Mouse (Mus musculus) heart, embryonic 10.5 days (tissue): Measurements from ENCODE around the gene Atp8a1. TPM values are rescaled to one million over a fixed set of nuclear protein-coding genes. Genes with fewer than 3 reads are reported as not detected.

Experiments used
- DNase-seq: peaks from one replicate; pipeline ENCODE4 v3.0.0-alpha.2; 2017; ENCODE audit warnings: low spot score
- H3K27ac ChIP-seq: fragments of 300-500 bp; sonication (generic); 2 replicates; pipeline ENCODE4 v1.5.1; 2016; ENCODE audit warnings: mild to moderate bottlenecking
- H3K27me3 ChIP-seq: fragments of 300-500 bp; sonication (generic); 2 replicates; pipeline ENCODE4 v1.6.1; 2016; ENCODE audit warnings: mild to moderate bottlenecking; ENCODE audit not compliant: poor library complexity, insufficient read depth, severe bottlenecking
- H3K36me3 ChIP-seq: fragments of 300-500 bp; sonication (generic); 2 replicates; pipeline ENCODE4 v1.6.1; 2016; ENCODE audit warnings: mild to moderate bottlenecking, moderate library complexity
- H3K4me1 ChIP-seq: fragments of 300-500 bp; sonication (generic); 2 replicates; pipeline ENCODE4 v1.6.1; 2016; ENCODE audit warnings: mild to moderate bottlenecking
- H3K4me3 ChIP-seq: fragments of 300-500 bp; sonication (generic); 2 replicates; pipeline ENCODE4 v1.5.1; 2016; ENCODE audit warnings: mild to moderate bottlenecking, moderate library complexity
- H3K9me3 ChIP-seq: fragments of 300-500 bp; sonication (generic); 2 replicates; pipeline ENCODE4 v1.6.1; 2016; ENCODE audit warnings: mild to moderate bottlenecking, moderate library complexity
- WGBS: fragments of 180-500 bp; shearing (Covaris S2); methylation state at CpG from one replicate; pipeline ENCODE4 v1.1.7; 2016; 5-methylcytosine and 5-hydroxymethylcytosine counted together
- microRNA-seq: library from miRNA; unstranded; fragments of <30 nt; microRNA quantifications from one replicate; pipeline ENCODE4, GENCODE M21; 2017
- polyA plus RNA-seq: library from polyadenylated mRNA; unstranded; fragments of >200 nt; fragmentation: Nextera tagmentation; extraction: Ambion mirVana; gene quantifications from 2 replicates; pipeline ENCODE4 v1.2.1, GENCODE M21; 2016

Atp8a1 gene
- polyA plus RNA-seq, 1 experiment from 2014 or later: 16.2 TPM

DNA sequence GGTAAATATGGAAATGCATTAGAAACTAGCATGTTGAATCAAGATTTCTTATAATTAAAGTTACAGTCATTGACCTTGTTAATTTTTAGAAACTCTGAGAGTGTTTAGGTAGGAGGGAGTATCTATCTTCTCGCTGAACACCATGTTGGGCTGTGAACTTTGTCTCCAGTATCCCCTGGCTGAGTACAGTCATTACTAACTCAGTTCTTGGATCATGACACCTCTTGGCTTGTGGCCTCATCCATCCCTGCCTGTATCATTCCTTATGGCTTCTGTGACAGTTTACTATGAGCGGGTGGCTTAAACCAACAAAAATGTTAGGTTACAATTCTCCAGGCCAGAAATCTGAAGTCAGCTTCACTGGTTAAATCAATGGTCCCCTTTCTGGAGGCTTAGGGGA lies 271.5 kb downstream of the Atp8a1 start:
- H3K4me3 ChIP-seq: no peak overlapping the region
- no peaks in the 10 kb centered on the region for H3K4me1 ChIP-seq
- no peak overlapping the region for H3K27ac ChIP-seq
- no peaks in the 10 kb centered on the region for H3K9me3 ChIP-seq
- H3K27me3 ChIP-seq: no peaks in the 10 kb centered on the region
- DNase-seq: no peak
- H3K36me3 ChIP-seq: no peaks in the 10 kb centered on the region
- WGBS: 89% methylated on average over 2 of the region's 2 CpGs

DNA sequence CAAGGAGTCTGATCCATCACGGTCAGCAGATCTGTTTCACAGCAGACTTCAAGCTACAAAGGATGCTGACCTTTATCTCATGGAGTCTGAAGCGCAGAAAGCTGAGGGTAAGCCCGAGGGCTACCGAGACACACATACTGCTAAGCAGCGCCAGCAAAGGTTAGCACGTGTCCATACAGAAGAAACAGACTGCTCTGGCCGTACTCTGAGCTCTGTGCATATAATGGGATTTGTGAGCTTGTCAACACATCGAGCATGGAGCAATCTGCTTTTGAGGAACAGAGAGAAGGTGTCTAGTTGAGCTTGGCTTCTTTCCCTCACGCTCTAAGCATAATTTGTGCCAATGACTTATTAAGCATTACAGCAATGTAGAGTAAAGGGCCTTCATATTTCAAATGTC lies 273.2 kb downstream of the Atp8a1 start:
- Histone ChIP-seq H3K27ac (no peak overlapping the region), H3K27me3 (no peaks in the 10 kb centered on the region), H3K4me1 (no peaks in the 10 kb centered on the region), H3K9me3 (no peaks in the 10 kb centered on the region), H3K36me3 (no peaks in the 10 kb centered on the region), H3K4me3 (no peak overlapping the region)
- DNase-seq: no peak
- WGBS: 78% methylated on average over 9 of the region's 9 CpGs

DNA sequence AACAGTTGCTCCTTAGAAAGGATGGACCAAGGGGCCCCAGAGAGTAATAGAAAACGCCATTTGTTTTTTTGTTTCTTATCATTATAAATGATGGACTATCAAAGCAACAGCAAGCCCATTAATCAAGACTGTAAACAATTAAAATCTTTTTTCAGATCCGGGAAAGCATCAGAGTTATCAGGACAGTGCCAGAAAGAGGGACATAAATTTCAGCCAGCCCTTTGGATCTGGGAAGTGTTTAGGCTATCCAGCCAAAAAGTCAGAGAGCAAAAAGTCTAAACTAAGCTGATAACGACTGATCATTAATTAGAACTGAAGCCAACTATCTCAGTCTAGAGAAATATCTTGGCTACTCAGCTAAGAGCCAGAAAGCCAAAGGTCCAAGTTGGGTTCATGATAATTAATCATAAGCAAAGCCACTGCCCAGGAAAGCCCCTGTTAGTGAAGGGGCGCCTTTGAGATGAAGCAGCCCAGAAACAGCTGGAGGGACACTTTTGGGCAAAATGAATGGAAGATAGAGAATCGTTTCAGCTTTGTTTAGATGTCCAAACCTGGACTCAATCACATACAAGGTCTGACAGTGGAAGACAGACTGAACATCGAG lies 274.6 kb downstream of the Atp8a1 start:
- DNase-seq: no peak
- Histone ChIP-seq H3K4me3 (no peak overlapping the region), H3K4me1 (no peaks in the 10 kb centered on the region), H3K9me3 (no peaks in the 10 kb centered on the region), H3K36me3 (no peaks in the 10 kb centered on the region), H3K27ac (no peak overlapping the region), H3K27me3 (no peaks in the 10 kb centered on the region)
- 55% methylated on average over 6 of the region's 6 CpGs for WGBS

Small RNAs within 50 kb of the gene (microRNA-seq; reads per million reads assigned to microRNA genes)
- not detected for gene Gm23617

Other genes with a start within 250 kb of the Atp8a1 start
- gene Shisa3, start 239.6 kb downstream of the Atp8a1 start, polyA plus RNA-seq: 0.90 and 12.9 TPM in 2 replicates
- gene Gm5108, start 94.2 kb upstream of the Atp8a1 start, polyA plus RNA-seq: not detected in 2 replicates
- gene Gm21905, start 99.0 kb upstream of the Atp8a1 start, polyA plus RNA-seq: not detected in 2 replicates
- gene Grxcr1, start 184.4 kb upstream of the Atp8a1 start, polyA plus RNA-seq: not detected in 2 replicates